Mouse (Mus musculus) E14TG2a.4 (cell line): ENCODE measurements around the gene Syn3.
A peak's percentile ranks its signal among the peaks of the same experiment; 100 is the strongest.

ENCODE experiments used
- CTCF ChIP-seq: conservative IDR thresholded peaks from 2 replicates; pipeline ENCODE4 v1.5.1; 2014; ENCODE audit warnings: low read length
- NANOG ChIP-seq: IDR thresholded peaks from 2 replicates; pipeline ENCODE4 v1.6.1; 2014; ENCODE audit warnings: borderline replicate concordance, low read length, mixed read lengths
- POU5F1 ChIP-seq: IDR thresholded peaks from 2 replicates; pipeline ENCODE4 v1.6.1; 2014; ENCODE audit warnings: low read length, borderline replicate concordance

- TF ChIP-seq CTCF, result no peak
- peak; percentile 44; the same call in 1 of the 2 replicates for TF ChIP-seq NANOG
- no peak for TF ChIP-seq POU5F1
Observed at GRCm38 (mm10) chr10:86319526-86319925, 179.2 kb downstream of the Syn3 start.
